Mouse (Mus musculus) midbrain, embryonic 15.5 days (tissue): ENCODE results near the gene Ssh2. TPM values are rescaled to one million over a fixed set of nuclear protein-coding genes. Genes with fewer than 3 reads are reported as not detected.

Source experiments
- ATAC-seq: fragments of 200-750 bp; cut with Nextera tagmentation; replicated peaks from 2 replicates; pipeline ENCODE4 v1.8.0; 2017; ENCODE audit warnings: moderate TSS enrichment
- H3K27ac ChIP-seq: fragments of 300-500 bp; sonication (generic); 2 replicates; pipeline ENCODE4 v1.5.1; 2015; ENCODE audit warnings: mild to moderate bottlenecking, inconsistent platforms
- H3K27me3 ChIP-seq: fragments of 300-500 bp; sonication (generic); replicated peaks from 2 replicates; pipeline ENCODE4 v1.6.1; 2015; ENCODE audit warnings: inconsistent platforms
- H3K36me3 ChIP-seq: fragments of 300-500 bp; sonication (generic); replicated peaks from 2 replicates; pipeline ENCODE4 v1.6.1; 2015; ENCODE audit warnings: inconsistent platforms
- H3K4me1 ChIP-seq: fragments of 300-500 bp; sonication (generic); 2 replicates; pipeline ENCODE4 v1.6.1; 2015; ENCODE audit warnings: inconsistent platforms
- H3K4me2 ChIP-seq: fragments of 300-500 bp; sonication (generic); 2 replicates; pipeline ENCODE4 v1.6.1; 2015; ENCODE audit warnings: inconsistent platforms, mild to moderate bottlenecking, moderate library complexity
- H3K4me3 ChIP-seq: fragments of 300-500 bp; sonication (generic); 2 replicates; pipeline ENCODE4 v1.5.1; 2015; ENCODE audit warnings: mild to moderate bottlenecking, inconsistent platforms
- H3K9ac ChIP-seq: fragments of 300-500 bp; sonication (generic); 2 replicates; pipeline ENCODE4 v1.6.1; 2015; ENCODE audit warnings: mild to moderate bottlenecking, inconsistent platforms
- H3K9me3 ChIP-seq: fragments of 300-500 bp; sonication (generic); 2 replicates; pipeline ENCODE4 v1.6.1; 2016; ENCODE audit warnings: inconsistent platforms
- WGBS: fragments of 180-500 bp; shearing (Covaris S2); methylation state at CpG from one replicate; pipeline ENCODE4 v1.1.7; 2015; ENCODE audit warnings: mixed read lengths; 5-methylcytosine and 5-hydroxymethylcytosine counted together
- polyA plus RNA-seq: library from polyadenylated mRNA; unstranded; fragments of >200 nt; fragmentation: Nextera tagmentation; extraction: Ambion mirVana; gene quantifications from 2 replicates; pipeline ENCODE4 v1.2.1, GENCODE M21; 2015

Gene Ssh2
- polyA plus RNA-seq, 1 experiment from 2014 or later = 21.1 TPM

GRCm38 (mm10) chr11:77428446-77428845 lies 212.4 kb downstream of the Ssh2 start:
- H3K4me3 ChIP-seq = no peak overlapping the region
- H3K4me1 ChIP-seq = no peaks in the 10 kb centered on the region
- no peak overlapping the region for H3K4me2 ChIP-seq
- ATAC-seq = no peak
- H3K27ac ChIP-seq = no peak overlapping the region
- peaks cover 19% of the 10 kb centered on the region; the same call in 1 of the 2 replicates for H3K36me3 ChIP-seq
- no peaks in the 10 kb centered on the region for H3K9me3 ChIP-seq
- no peak overlapping the region for H3K9ac ChIP-seq
- H3K27me3 ChIP-seq = no peaks in the 10 kb centered on the region
- 94% methylated on average over 1 of the region's 1 CpGs for WGBS

GRCm38 (mm10) chr11:77437026-77437425 lies 220.9 kb downstream of the Ssh2 start:
- Histone ChIP-seq H3K9ac (no peak overlapping the region), H3K27ac (no peak overlapping the region), H3K9me3 (no peaks in the 10 kb centered on the region), H3K36me3 (peaks cover 15% of the 10 kb centered on the region; the same call in 1 of the 2 replicates), H3K4me2 (no peak overlapping the region), H3K27me3 (no peaks in the 10 kb centered on the region), H3K4me3 (no peak overlapping the region), H3K4me1 (no peaks in the 10 kb centered on the region)
- ATAC-seq = no peak
- 94% methylated on average over 2 of the region's 2 CpGs for WGBS

- H3K27ac ChIP-seq = no peak overlapping the region
- ATAC-seq = no peak
- H3K9me3 ChIP-seq = no peaks in the 10 kb centered on the region
- no peak overlapping the region for H3K4me3 ChIP-seq
- WGBS = 83% methylated on average over 9 of the region's 9 CpGs
- no peak overlapping the region for H3K9ac ChIP-seq
- H3K36me3 ChIP-seq = peaks cover 20% of the 10 kb centered on the region; the same call in 1 of the 2 replicates
- no peaks in the 10 kb centered on the region for H3K4me1 ChIP-seq
- H3K27me3 ChIP-seq = no peaks in the 10 kb centered on the region
- no peak overlapping the region for H3K4me2 ChIP-seq
These were observed 224.0 kb downstream of the Ssh2 start for GRCm38 (mm10) chr11:77440081-77440480.

GRCm38 (mm10) chr11:77441020-77441419 lies 224.9 kb downstream of the Ssh2 start:
- no peak for ATAC-seq
- Histone ChIP-seq H3K9ac (no peak overlapping the region), H3K36me3 (peaks cover 20% of the 10 kb centered on the region; the same call in 1 of the 2 replicates)

GRCm38 (mm10) chr11:77442186-77443170 lies 226.4 kb downstream of the Ssh2 start:
- no peak for ATAC-seq
- H3K9ac ChIP-seq = no peak overlapping the region
- no peaks in the 10 kb centered on the region for H3K27me3 ChIP-seq
- no peak overlapping the region for H3K4me2 ChIP-seq
- H3K4me3 ChIP-seq = no peak overlapping the region
- WGBS = 84% methylated on average over 7 of the region's 7 CpGs
- H3K36me3 ChIP-seq = peaks cover 19% of the 10 kb centered on the region; the same call in 1 of the 2 replicates
- no peak overlapping the region for H3K27ac ChIP-seq
- no peaks in the 10 kb centered on the region for H3K9me3 ChIP-seq
- no peaks in the 10 kb centered on the region for H3K4me1 ChIP-seq

More at GRCm38 (mm10) chr11:77441020-77441419, 224.9 kb downstream of the Ssh2 start:
- Histone ChIP-seq H3K4me1 (no peaks in the 10 kb centered on the region), H3K27me3 (no peaks in the 10 kb centered on the region), H3K4me2 (no peak overlapping the region), H3K27ac (no peak overlapping the region), H3K4me3 (no peak overlapping the region), H3K9me3 (no peaks in the 10 kb centered on the region)
- 89% methylated on average over 8 of the region's 8 CpGs for WGBS

GRCm38 (mm10) chr11:77444939-77445338 lies 228.9 kb downstream of the Ssh2 start:
- Histone ChIP-seq H3K27me3 (no peaks in the 10 kb centered on the region), H3K4me1 (no peaks in the 10 kb centered on the region), H3K36me3 (peaks cover 11% of the 10 kb centered on the region; the same call in 1 of the 2 replicates), H3K9me3 (no peaks in the 10 kb centered on the region), H3K27ac (no peak overlapping the region), H3K9ac (no peak overlapping the region), H3K4me3 (no peak overlapping the region), H3K4me2 (no peak overlapping the region)
- ATAC-seq = no peak
- WGBS = 80% methylated on average over 2 of the region's 2 CpGs

- ATAC-seq = no peak
- H3K4me1 ChIP-seq = no peaks in the 10 kb centered on the region
- 70% methylated on average over 6 of the region's 6 CpGs for WGBS
- no peaks in the 10 kb centered on the region for H3K9me3 ChIP-seq
- H3K4me2 ChIP-seq = no peak overlapping the region
- H3K27ac ChIP-seq = no peak overlapping the region
- H3K36me3 ChIP-seq = peaks cover 11% of the 10 kb centered on the region; the same call in 1 of the 2 replicates
- H3K4me3 ChIP-seq = no peak overlapping the region
- no peaks in the 10 kb centered on the region for H3K27me3 ChIP-seq
- H3K9ac ChIP-seq = no peak overlapping the region
These were observed 230.5 kb downstream of the Ssh2 start for GRCm38 (mm10) chr11:77446628-77447041.

- WGBS = 97% methylated on average over 7 of the region's 7 CpGs
- H3K9me3 ChIP-seq = no peaks in the 10 kb centered on the region
- no peak overlapping the region for H3K4me2 ChIP-seq
- no peaks in the 10 kb centered on the region for H3K4me1 ChIP-seq
- ATAC-seq = no peak
- no peak overlapping the region for H3K27ac ChIP-seq
- peaks cover under 1% of the 10 kb centered on the region; the same call in 1 of the 2 replicates for H3K36me3 ChIP-seq
- H3K27me3 ChIP-seq = no peaks in the 10 kb centered on the region
- no peak overlapping the region for H3K9ac ChIP-seq
- no peak overlapping the region for H3K4me3 ChIP-seq
These were observed 233.1 kb downstream of the Ssh2 start for GRCm38 (mm10) chr11:77449224-77449623.

GRCm38 (mm10) chr11:77451670-77452069 lies 235.6 kb downstream of the Ssh2 start:
- Histone ChIP-seq H3K9ac (no peak overlapping the region), H3K4me3 (no peak overlapping the region), H3K36me3 (peaks cover 6% of the 10 kb centered on the region; the same call in 1 of the 2 replicates), H3K27ac (no peak overlapping the region), H3K4me1 (no peaks in the 10 kb centered on the region), H3K4me2 (no peak overlapping the region), H3K9me3 (no peaks in the 10 kb centered on the region), H3K27me3 (no peaks in the 10 kb centered on the region)
- ATAC-seq = no peak
- WGBS = 98% methylated on average over 2 of the region's 2 CpGs

GRCm38 (mm10) chr11:77453388-77453787 lies 237.3 kb downstream of the Ssh2 start:
- Histone ChIP-seq H3K27ac (no peak overlapping the region), H3K9ac (no peak overlapping the region), H3K4me1 (no peaks in the 10 kb centered on the region), H3K9me3 (no peaks in the 10 kb centered on the region), H3K36me3 (peaks cover 6% of the 10 kb centered on the region; the same call in 1 of the 2 replicates), H3K27me3 (no peaks in the 10 kb centered on the region), H3K4me2 (no peak overlapping the region), H3K4me3 (no peak overlapping the region)
- WGBS = 89% methylated on average over 2 of the region's 2 CpGs
- ATAC-seq = no peak

GRCm38 (mm10) chr11:77455770-77456510 lies 239.9 kb downstream of the Ssh2 start:
- no peaks in the 10 kb centered on the region for H3K9me3 ChIP-seq
- no peak overlapping the region for H3K9ac ChIP-seq
- peaks cover 2% of the 10 kb centered on the region; the same call in 1 of the 2 replicates for H3K27me3 ChIP-seq
- H3K36me3 ChIP-seq = peaks cover 6% of the 10 kb centered on the region; the same call in 1 of the 2 replicates
- no peaks in the 10 kb centered on the region for H3K4me1 ChIP-seq
- ATAC-seq = no peak
- no peak overlapping the region for H3K27ac ChIP-seq
- 86% methylated on average over 9 of the region's 9 CpGs for WGBS
- no peak overlapping the region for H3K4me3 ChIP-seq
- no peak overlapping the region for H3K4me2 ChIP-seq

- Histone ChIP-seq H3K9ac (no peak overlapping the region), H3K27me3 (peaks cover 7% of the 10 kb centered on the region; the same call in 1 of the 2 replicates), H3K4me3 (no peak overlapping the region), H3K27ac (no peak overlapping the region), H3K4me1 (peaks cover 1% of the 10 kb centered on the region), H3K36me3 (peaks cover 6% of the 10 kb centered on the region; the same call in 1 of the 2 replicates), H3K4me2 (no peak overlapping the region), H3K9me3 (no peaks in the 10 kb centered on the region)
- no peak for ATAC-seq
- 82% methylated on average over 6 of the region's 6 CpGs for WGBS
These were observed 240.8 kb downstream of the Ssh2 start for GRCm38 (mm10) chr11:77456866-77457265.
